Mouse (Mus musculus): Measurements from ENCODE around the gene Isg20. TPM values are rescaled to one million over a fixed set of nuclear protein-coding genes. Genes with fewer than 3 reads are reported as not detected.
A peak's percentile ranks its signal among the peaks of the same experiment; 100 is the strongest.

Gene Isg20
- total RNA-seq (2022): under 1 TPM; 0.56 to 0.83 (median 0.72) TPM

DNA sequence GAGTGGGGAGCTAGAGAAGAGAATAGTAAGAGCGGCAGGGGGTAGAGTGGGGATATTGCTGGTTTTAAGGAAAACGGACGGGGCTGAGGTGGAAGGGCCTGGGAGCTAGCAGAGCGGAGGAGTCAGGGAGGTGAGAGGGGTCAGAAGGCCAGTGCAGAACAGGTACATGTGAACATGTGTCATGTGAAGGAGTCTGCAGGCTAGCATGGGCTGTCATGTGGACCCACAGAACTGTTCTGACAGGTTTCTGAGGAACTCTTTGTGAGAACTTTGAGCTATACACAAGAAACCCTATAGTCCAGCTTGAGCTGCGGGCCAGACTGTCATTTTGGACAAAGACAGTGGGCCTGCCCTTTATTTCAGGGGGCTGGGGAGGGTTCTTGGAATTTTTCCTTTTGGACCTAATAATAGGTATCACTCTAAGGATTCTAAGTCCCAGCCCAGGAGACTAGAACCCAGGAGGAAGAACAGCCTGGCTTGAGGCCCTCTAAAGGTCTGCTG, at the start of gene Isg20:
Gene Isg20, plus strand, starts transcription at position 451 of the 501 bp plus-strand sequence.
- no peak for DNase-seq (ENCODE audit: low spot score in 2 of 2)

DNA sequence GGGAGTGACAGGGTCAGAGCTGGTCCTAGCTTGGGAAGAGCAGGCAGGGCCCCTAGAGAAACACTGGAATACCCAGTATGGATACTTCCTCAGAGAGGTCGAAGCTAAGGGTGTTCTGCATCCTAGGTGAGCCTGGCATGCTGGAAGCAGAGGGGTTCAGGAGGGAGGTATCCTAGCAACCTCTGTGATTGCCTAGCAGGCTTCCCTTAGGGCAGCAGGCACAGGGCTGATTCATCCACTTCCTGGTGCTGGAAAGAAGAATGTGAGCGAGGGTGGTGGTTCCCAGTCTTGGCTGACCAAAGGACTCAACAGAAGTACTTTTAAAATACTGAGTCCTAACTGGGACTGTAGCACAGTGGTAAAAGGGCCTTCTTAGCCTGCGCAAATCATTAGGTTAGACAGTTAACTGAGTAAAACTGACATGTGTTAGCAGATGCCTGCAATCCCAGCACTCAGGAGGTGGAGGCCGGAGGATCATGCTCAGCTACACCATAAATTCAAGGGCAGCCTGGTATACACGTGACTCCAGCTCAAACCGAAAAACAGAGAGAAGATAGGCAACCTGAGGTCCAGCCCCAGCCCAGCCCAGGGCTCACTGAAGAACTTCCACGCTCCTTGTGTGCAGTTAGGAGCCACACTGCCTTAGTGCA, 49.3 kb upstream of the Isg20 start:
- no peak for DNase-seq (ENCODE audit: low spot score in 2 of 2)

DNA sequence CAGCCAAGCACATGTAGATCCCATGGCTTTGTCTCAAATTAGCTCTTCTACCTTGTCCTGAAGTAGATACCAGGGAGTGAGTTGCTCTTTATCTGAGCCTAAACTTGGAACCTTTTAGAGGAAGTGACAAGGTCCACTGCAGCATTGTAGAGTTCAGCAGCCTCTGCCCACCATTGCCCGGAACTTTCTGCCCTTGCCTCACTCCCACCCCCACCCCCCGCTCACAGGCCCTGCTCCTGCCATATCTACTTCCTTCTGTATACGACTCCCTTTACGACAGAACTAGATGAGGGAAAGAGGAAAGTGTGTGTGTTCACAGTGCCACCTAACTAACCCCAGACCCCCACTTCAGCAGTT, 48.8 kb upstream of the Isg20 start:
- DNase-seq (ENCODE audit: low spot score in 2 of 2): no peak

GRCm38 (mm10) chr7:78865212-78865949, 47.8 kb upstream of the Isg20 start:
- no peak for DNase-seq (ENCODE audit: low spot score in 2 of 2)

DNA sequence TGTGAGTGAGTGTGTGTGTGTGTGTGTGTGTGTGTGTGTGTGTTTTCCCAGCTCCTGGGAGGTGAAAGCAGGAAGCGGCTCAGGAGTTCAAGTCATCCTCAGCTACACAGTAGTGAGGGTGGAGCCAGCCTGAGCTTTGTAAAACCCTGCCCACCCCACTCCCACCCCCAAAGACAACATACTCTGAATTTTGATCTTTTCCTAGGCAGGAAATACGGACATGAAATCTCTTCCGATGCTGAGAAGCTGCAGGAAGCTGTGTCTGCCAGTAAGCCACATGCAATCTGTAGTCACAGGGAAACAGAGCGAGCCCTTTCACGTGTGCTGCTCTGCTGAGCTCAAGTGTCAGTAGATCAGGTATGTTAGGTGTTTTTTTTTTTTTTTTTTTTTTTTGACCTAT, 44.5 kb upstream of the Isg20 start:
- no peak for DNase-seq (ENCODE audit: low spot score in 2 of 2)

DNA sequence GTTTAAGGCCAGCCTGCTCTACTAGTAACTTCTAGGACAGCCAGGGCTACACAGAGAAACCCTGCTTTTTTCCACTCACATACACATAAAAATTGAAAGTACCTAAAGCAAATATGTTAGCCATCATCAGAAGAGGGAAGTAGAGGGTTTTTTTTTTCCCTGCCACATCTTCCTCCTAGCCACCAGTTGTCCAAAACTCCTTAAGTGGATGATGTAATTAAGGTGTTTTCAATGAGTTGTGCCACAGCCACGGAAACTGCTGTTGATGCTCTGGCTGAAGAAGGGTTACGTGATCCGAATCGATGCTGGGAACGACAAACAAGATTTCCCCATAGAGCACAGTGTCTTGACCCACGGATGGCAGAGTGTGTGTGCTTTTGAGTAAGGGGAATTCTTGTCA, 40.9 kb upstream of the Isg20 start:
- DNase-seq (ENCODE audit: low spot score in 2 of 2): no peak

GRCm38 (mm10) chr7:78872831-78873230, 40.4 kb upstream of the Isg20 start:
- no peak for DNase-seq (ENCODE audit: low spot score in 2 of 2)

GRCm38 (mm10) chr7:78881607-78882468, 31.4 kb upstream of the Isg20 start:
- DNase-seq (ENCODE audit: low spot score in 2 of 2): no peak

DNA sequence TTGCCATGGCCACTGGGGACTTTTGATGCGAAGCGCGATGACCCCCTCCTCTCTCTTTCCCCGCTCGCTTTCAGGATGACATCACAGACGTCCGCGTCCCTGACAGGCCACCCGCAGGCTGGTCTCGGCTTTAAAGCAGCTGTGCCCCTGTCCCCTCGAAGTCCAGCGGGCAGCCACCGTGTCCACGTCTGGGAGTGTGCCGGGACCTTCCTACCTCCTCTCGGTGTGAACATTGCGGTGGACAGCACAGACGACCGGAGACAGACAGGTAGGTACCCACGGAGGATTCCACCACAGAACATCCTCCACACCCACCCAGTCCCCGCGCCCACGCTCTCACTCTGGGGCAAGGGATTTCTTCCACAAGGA, 30.8 kb upstream of the Isg20 start:
- DNase-seq (ENCODE audit: low spot score in 2 of 2): no peak

DNA sequence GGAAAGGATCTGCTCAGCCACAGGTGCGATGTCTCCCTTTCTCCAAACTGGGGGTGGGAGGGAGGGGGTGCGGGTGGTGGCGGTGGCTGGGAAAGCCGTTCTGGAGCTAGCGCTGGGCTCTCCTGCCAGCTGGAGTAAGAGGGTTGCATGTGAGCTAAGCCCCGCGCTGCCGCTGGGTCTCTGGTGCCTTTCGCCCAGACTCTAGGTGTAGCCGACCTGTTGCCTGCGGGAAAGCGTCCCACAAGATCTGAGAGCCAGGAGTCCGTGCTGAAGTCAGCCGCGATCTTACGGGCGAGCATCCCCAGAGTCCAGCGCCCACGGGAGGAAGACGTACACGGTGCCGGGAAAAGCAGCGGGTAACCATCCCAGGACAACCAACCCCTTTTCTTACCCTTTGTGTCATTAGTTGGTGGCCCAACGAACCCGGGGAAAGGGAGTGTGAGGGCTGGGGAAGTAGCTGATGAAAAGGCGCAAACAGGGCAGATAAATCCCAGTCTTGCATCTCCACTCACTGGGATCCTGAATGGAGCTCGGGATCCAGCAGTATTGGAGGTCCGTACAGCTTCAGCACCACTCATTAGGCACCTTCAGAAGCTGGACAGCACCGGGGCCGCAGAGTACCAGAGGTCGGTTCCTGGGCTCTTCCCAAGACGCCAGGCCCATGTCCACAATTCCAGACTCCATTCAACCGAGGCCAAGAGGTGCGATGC, 30.1 kb upstream of the Isg20 start:
- DNase-seq (ENCODE audit: low spot score in 2 of 2): no peak

GRCm38 (mm10) chr7:78883726-78884060, 29.5 kb upstream of the Isg20 start:
- no peak for DNase-seq (ENCODE audit: low spot score in 2 of 2)

DNA sequence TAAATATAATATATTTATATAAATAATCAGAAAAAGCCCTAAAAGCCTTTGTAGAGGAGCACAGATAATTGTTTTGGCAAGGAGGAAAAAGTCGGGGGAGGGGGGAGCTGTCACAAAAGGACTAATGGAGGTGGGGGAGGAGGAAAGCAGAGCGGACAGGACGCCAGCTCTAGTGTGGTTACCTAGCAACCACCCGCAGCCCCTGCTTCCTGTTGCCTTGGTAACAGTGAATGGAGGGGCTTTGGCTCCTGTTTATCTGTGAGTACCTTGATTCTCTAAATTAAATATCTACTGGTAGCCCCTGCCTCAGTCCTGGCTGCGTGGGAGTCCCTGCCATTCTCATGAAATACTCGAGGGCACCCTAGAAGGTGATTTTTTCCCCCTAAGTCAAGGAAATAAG, 29.1 kb upstream of the Isg20 start:
- DNase-seq (ENCODE audit: low spot score in 2 of 2): no peak

DNA sequence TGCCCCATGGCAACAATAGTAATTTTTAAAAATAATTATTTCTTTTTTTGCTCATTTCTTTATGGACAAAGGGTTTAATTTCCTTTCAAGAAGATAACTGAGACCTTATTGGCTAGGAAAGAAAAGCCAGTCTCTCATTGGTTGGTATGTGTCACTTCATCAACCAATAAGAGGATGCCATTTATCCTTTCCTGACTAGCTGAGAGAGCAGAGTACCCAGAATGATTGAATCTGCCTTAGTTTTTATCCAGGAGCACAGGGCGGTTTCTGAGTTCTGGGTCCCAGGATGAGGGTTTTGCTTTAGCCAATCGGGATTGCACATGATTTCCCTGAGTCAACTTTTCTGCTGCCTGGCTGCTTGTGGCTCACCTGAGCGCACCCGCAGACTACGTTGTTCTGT, 27.8 kb upstream of the Isg20 start:
- no peak for DNase-seq (ENCODE audit: low spot score in 2 of 2)

- no peak for DNase-seq (ENCODE audit: low spot score in 2 of 2)
Measured at GRCm38 (mm10) chr7:78886496-78886895, 26.7 kb upstream of the Isg20 start.

- DNase-seq (ENCODE audit: low spot score in 2 of 2): no peak
Measured at GRCm38 (mm10) chr7:78887431-78887842, 25.8 kb upstream of the Isg20 start.

DNA sequence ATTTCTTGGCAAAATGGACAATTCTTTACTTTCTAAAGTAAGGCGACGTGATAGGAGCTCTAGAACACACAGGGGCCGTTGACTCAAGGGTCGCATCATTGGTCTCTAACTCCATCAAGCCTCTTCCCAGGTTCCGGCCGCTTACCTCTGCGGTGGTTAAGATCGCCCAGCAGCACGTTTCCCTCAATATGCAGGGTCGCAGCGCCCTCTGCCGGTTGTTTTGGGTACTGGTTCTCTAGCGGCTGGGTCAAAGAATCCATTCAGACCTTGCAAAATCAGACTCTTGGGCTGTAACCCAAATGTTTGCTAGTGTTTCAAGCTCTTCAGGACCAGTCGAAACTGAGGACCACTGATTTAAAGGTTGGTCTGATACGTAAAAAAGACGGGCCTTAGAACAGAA, 22.6 kb upstream of the Isg20 start:
- DNase-seq (ENCODE audit: low spot score in 2 of 2): peak; percentile 56 to 61

- DNase-seq (ENCODE audit: low spot score in 2 of 2): no peak
Measured at GRCm38 (mm10) chr7:78893917-78894316, 19.3 kb upstream of the Isg20 start.

- no peak for DNase-seq (ENCODE audit: low spot score in 2 of 2)
Measured at GRCm38 (mm10) chr7:78895021-78895652, 18.1 kb upstream of the Isg20 start.

DNA sequence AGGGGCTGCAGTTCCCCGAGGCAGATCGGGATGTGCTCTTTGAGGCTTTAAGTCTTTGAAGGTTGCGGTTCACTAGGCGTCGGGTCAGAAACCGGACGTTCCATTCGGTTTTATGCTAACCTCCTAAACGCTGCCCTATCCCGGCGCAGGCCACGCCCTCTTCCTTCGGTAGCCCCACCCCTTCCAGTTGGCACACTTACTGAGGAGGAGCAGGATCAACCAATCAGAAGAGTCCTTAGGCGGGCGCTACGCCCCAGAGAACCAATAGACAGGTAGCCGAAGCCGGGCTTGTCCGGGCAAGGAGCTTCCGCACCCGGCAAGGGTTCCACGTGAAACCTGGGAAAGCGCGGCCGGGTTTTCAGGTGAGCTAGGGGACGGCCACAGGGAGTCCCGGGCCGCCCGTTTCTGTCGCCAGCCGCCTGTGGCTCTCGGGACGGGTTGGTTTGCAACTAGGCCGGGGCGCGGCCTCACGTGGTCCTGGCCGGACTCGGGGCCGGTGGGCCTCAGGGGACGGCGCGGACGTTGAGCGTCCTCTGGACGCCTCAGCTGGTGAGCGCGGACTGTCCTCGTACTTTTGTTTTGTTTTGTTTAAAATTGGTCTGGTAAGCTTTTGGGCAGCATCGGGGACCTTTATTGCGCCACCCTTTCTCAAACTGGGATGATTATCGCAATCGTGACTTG, 17.4 kb upstream of the Isg20 start, which contains the start of gene Aen:
Gene Aen, plus strand, starts transcription at position 202 of the 681 bp plus-strand sequence.
- DNase-seq (ENCODE audit: low spot score in 2 of 2): peak; percentile 98

GRCm38 (mm10) chr7:78897567-78897966, 15.7 kb upstream of the Isg20 start:
- DNase-seq (ENCODE audit: low spot score in 2 of 2): no peak

Measured in gastrocnemius, adult 8-10 months (tissue).